Mouse (Mus musculus): ENCODE data around the gene Tgfb1i1. TPM values are rescaled to one million over a fixed set of nuclear protein-coding genes. Genes with fewer than 3 reads are reported as not detected.

Tgfb1i1 gene
- 0.27 and 0.30 TPM in 2 replicates for polyA plus RNA-seq (2012)

- Histone ChIP-seq H3K4me3 (replicated peaks) (peak within 1 kb of the TSS; percentile 66), H3K27me3 (ENCODE audit: control insufficient read depth) (peaks cover 18% of the 10 kb centered on the region), H3K4me1 (ENCODE audit: control insufficient read depth) (peaks cover 48% of the 10 kb centered on the region), H3K36me3 (ENCODE audit: control insufficient read depth) (peaks cover 40% of the 10 kb centered on the region), H3K9me3 (ENCODE audit: control insufficient read depth, low read length) (no peaks in the 10 kb centered on the region)
- TF ChIP-seq GATA1 (IDR thresholded peaks at IDR 0.05; ENCODE audit: low read length) (no peak), TAL1 (IDR thresholded peaks at IDR 0.05; ENCODE audit: low read length) (no peak)
These were observed at the start of gene Tgfb1i1 for GRCm38 (mm10) chr7:128246496-128247391. Tgfb1i1 (plus strand) TSS chr7:128246812.

DNA sequence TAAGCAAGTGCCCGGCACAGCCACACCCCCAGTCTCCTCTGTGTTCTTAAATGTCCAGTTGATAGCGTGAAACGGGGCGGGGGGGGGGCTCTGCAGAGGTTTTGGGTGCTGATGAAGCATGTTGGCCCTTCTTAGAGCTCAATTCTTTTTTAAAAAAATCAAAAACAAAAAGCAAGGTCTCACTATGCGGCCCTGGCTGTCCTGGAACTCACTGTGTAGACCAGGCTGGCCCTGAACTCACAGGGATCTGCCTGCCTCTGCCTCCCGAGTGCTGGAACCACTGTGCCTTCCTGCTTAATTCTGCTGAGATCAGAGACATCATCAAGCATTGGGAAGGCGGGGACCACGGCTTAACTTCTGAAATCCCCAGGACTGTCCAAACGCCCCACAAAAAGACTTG, 45.0 kb upstream of the Tgfb1i1 start:
- no peaks in the 10 kb centered on the region for H3K27me3 ChIP-seq (ENCODE audit: control insufficient read depth)
- TF ChIP-seq GATA1 (IDR thresholded peaks at IDR 0.05; ENCODE audit: low read length) (no peak), TAL1 (IDR thresholded peaks at IDR 0.05; ENCODE audit: low read length) (no peak)
- H3K4me1 ChIP-seq (ENCODE audit: control insufficient read depth), result no peaks in the 10 kb centered on the region
- no peak overlapping the region for H3K4me3 ChIP-seq (replicated peaks)
- H3K9me3 ChIP-seq (ENCODE audit: control insufficient read depth, low read length), result no peaks in the 10 kb centered on the region
- H3K36me3 ChIP-seq (ENCODE audit: control insufficient read depth), result no peaks in the 10 kb centered on the region

DNA sequence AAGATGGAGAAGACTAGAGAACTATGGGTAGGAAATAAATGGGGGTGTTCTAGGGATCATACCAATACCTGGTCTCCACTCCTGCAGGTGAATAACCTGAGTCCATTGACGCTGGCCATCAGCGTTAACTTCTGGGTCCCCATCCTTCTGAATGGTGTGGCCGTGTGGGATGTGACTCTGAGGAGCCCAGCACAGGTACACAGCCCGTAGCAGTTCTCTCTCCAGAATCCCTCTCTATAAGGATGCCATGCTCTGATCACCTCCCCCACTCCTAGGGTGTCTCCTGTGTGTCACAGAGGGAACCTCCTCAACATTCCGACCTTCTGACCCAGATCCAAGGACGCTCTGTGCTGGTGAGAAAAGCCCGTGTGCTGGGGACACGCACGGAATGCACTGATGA, 43.5 kb upstream of the Tgfb1i1 start:
- no peaks in the 10 kb centered on the region for H3K27me3 ChIP-seq (ENCODE audit: control insufficient read depth)

DNA sequence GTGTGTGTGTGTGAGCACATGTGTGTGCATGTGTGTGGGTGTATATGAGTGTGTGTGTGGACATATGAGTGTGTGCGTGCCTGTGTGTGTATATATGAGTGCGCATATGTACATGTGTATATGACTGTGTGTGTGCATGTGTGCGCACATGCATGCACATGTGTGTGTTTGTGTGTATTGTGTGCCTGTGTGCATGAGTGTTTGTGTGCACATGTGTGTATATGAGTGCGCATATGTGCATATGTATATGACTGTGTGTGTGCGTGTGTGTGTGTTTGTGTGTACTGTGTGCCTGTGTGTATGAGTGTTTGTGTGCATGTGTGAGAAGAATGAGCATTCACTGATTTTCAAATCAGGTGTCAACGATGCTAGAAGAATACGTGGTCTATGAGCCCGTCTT, 42.4 kb upstream of the Tgfb1i1 start:
- Histone ChIP-seq H3K9me3 (ENCODE audit: control insufficient read depth, low read length) (no peaks in the 10 kb centered on the region), H3K36me3 (ENCODE audit: control insufficient read depth) (no peaks in the 10 kb centered on the region), H3K4me3 (replicated peaks) (no peak overlapping the region), H3K27me3 (ENCODE audit: control insufficient read depth) (no peaks in the 10 kb centered on the region), H3K4me1 (ENCODE audit: control insufficient read depth) (no peaks in the 10 kb centered on the region)
- TF ChIP-seq GATA1 (IDR thresholded peaks at IDR 0.05; ENCODE audit: low read length) (no peak), TAL1 (IDR thresholded peaks at IDR 0.05; ENCODE audit: low read length) (no peak)

More for the DNA sequence above, 43.5 kb upstream of the Tgfb1i1 start:
- TF ChIP-seq GATA1 (IDR thresholded peaks at IDR 0.05; ENCODE audit: low read length), result no peak
- TF ChIP-seq TAL1 (IDR thresholded peaks at IDR 0.05; ENCODE audit: low read length), result no peak
- H3K36me3 ChIP-seq (ENCODE audit: control insufficient read depth), result no peaks in the 10 kb centered on the region
- H3K4me3 ChIP-seq (replicated peaks), result no peak overlapping the region
- no peaks in the 10 kb centered on the region for H3K4me1 ChIP-seq (ENCODE audit: control insufficient read depth)
- H3K9me3 ChIP-seq (ENCODE audit: control insufficient read depth, low read length), result no peaks in the 10 kb centered on the region

DNA sequence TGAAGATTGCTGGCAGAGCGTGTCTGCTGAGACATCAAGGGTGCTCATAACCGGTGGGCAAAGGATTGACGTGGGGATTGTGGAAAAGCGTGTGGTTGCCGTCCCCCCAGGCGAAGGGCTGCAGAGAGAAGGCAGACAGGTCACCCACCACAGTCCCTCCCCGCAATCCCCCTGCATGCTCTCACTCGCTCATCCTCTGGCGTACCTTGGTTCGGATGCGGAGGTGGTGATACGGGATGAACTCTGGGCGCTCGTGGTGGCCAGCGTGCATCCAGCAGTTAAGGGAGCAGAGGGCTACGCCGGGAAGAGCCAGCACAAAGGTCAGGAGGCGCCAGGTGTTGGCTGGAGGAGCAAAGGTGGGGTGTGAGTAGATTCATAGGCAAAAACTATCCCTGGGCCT, 40.9 kb upstream of the Tgfb1i1 start:
- no peak for TF ChIP-seq TAL1 (IDR thresholded peaks at IDR 0.05; ENCODE audit: low read length)
- TF ChIP-seq GATA1 (IDR thresholded peaks at IDR 0.05; ENCODE audit: low read length), result no peak
- Histone ChIP-seq H3K27me3 (ENCODE audit: control insufficient read depth) (no peaks in the 10 kb centered on the region), H3K9me3 (ENCODE audit: control insufficient read depth, low read length) (no peaks in the 10 kb centered on the region), H3K4me1 (ENCODE audit: control insufficient read depth) (no peaks in the 10 kb centered on the region), H3K4me3 (replicated peaks) (no peak overlapping the region), H3K36me3 (ENCODE audit: control insufficient read depth) (no peaks in the 10 kb centered on the region)

- Histone ChIP-seq H3K4me3 (replicated peaks) (no peak within 1 kb of the TSS), H3K36me3 (ENCODE audit: control insufficient read depth) (no peaks in the 10 kb centered on the region), H3K9me3 (ENCODE audit: control insufficient read depth, low read length) (no peaks in the 10 kb centered on the region), H3K27me3 (ENCODE audit: control insufficient read depth) (no peaks in the 10 kb centered on the region), H3K4me1 (ENCODE audit: control insufficient read depth) (no peaks in the 10 kb centered on the region)
- no peak for TF ChIP-seq GATA1 (IDR thresholded peaks at IDR 0.05; ENCODE audit: low read length)
- TF ChIP-seq TAL1 (IDR thresholded peaks at IDR 0.05; ENCODE audit: low read length), result no peak
These were observed 40.5 kb upstream of the Tgfb1i1 start, which contains the start of gene Cox6a2 for GRCm38 (mm10) chr7:128206152-128206551. Cox6a2 (minus strand) TSS chr7:128206387.

- H3K4me1 ChIP-seq (ENCODE audit: control insufficient read depth), result no peaks in the 10 kb centered on the region
- no peaks in the 10 kb centered on the region for H3K36me3 ChIP-seq (ENCODE audit: control insufficient read depth)
- H3K27me3 ChIP-seq (ENCODE audit: control insufficient read depth), result no peaks in the 10 kb centered on the region
- no peak overlapping the region for H3K4me3 ChIP-seq (replicated peaks)
- TF ChIP-seq GATA1 (IDR thresholded peaks at IDR 0.05; ENCODE audit: low read length), result no peak
- H3K9me3 ChIP-seq (ENCODE audit: control insufficient read depth, low read length), result no peaks in the 10 kb centered on the region
These were observed 38.4 kb upstream of the Tgfb1i1 start for GRCm38 (mm10) chr7:128208187-128208586.

GRCm38 (mm10) chr7:128209826-128210225, 36.8 kb upstream of the Tgfb1i1 start:
- TF ChIP-seq GATA1 (IDR thresholded peaks at IDR 0.05; ENCODE audit: low read length) (no peak), TAL1 (IDR thresholded peaks at IDR 0.05; ENCODE audit: low read length) (no peak)

GRCm38 (mm10) chr7:128219952-128220351, 26.7 kb upstream of the Tgfb1i1 start:
- Histone ChIP-seq H3K9me3 (ENCODE audit: control insufficient read depth, low read length) (no peaks in the 10 kb centered on the region), H3K27me3 (ENCODE audit: control insufficient read depth) (no peaks in the 10 kb centered on the region), H3K4me3 (replicated peaks) (no peak overlapping the region), H3K36me3 (ENCODE audit: control insufficient read depth) (no peaks in the 10 kb centered on the region), H3K4me1 (ENCODE audit: control insufficient read depth) (no peaks in the 10 kb centered on the region)
- no peak for TF ChIP-seq GATA1 (IDR thresholded peaks at IDR 0.05; ENCODE audit: low read length)

More at GRCm38 (mm10) chr7:128209826-128210225, 36.8 kb upstream of the Tgfb1i1 start:
- Histone ChIP-seq H3K9me3 (ENCODE audit: control insufficient read depth, low read length) (no peaks in the 10 kb centered on the region), H3K4me1 (ENCODE audit: control insufficient read depth) (no peaks in the 10 kb centered on the region), H3K4me3 (replicated peaks) (no peak overlapping the region), H3K36me3 (ENCODE audit: control insufficient read depth) (no peaks in the 10 kb centered on the region), H3K27me3 (ENCODE audit: control insufficient read depth) (no peaks in the 10 kb centered on the region; the same call in 1 of the 2 replicates)

Data from erythroblast, embryonic 14.5 days (primary cell).